Mouse (Mus musculus) hindbrain, embryonic 15.5 days (tissue): ENCODE results near the gene Cstl1. TPM values are rescaled to one million over a fixed set of nuclear protein-coding genes. Genes with fewer than 3 reads are reported as not detected.
"Not testable (repeated sequence)": the region's sequence is repeated elsewhere in the genome, so short reads cannot be mapped to it uniquely, and the experiment has no call there.

Source experiments
- ATAC-seq: fragments of 200-750 bp; cut with Nextera tagmentation; 2 replicates; pipeline ENCODE4 v1.8.0; 2017; ENCODE audit warnings: low read depth, moderate number of reproducible peaks, moderate TSS enrichment; ENCODE audit not compliant: low FRiP score
- H3K27ac ChIP-seq: fragments of 300-500 bp; sonication (generic); replicated peaks from 2 replicates; pipeline ENCODE4 v1.5.1; 2015; ENCODE audit warnings: mild to moderate bottlenecking, inconsistent platforms
- H3K27me3 ChIP-seq: fragments of 300-500 bp; sonication (generic); 2 replicates; pipeline ENCODE4 v1.6.1; 2015; ENCODE audit warnings: control low read depth, inconsistent platforms
- H3K36me3 ChIP-seq: fragments of 300-500 bp; sonication (generic); 2 replicates; pipeline ENCODE4 v1.6.1; 2015; ENCODE audit warnings: control low read depth, inconsistent platforms
- H3K4me1 ChIP-seq: fragments of 300-500 bp; sonication (generic); replicated peaks from 2 replicates; pipeline ENCODE4 v1.6.1; 2015; ENCODE audit warnings: control low read depth, inconsistent platforms
- H3K4me2 ChIP-seq: fragments of 300-500 bp; sonication (generic); 2 replicates; pipeline ENCODE4 v1.6.1; 2015; ENCODE audit warnings: moderate library complexity, mild to moderate bottlenecking, inconsistent platforms
- H3K4me3 ChIP-seq: fragments of 300-500 bp; sonication (generic); 2 replicates; pipeline ENCODE4 v1.5.1; 2015; ENCODE audit warnings: mild to moderate bottlenecking, inconsistent platforms
- H3K9ac ChIP-seq: fragments of 300-500 bp; sonication (generic); 2 replicates; pipeline ENCODE4 v1.6.1; 2015; ENCODE audit warnings: inconsistent platforms
- H3K9me3 ChIP-seq: fragments of 300-500 bp; sonication (generic); 2 replicates; pipeline ENCODE4 v1.6.1; 2016; ENCODE audit warnings: control low read depth, inconsistent platforms
- WGBS: fragments of 180-500 bp; shearing (Covaris S2); methylation state at CpG from one replicate; pipeline ENCODE4 v1.1.7; 2015; 5-methylcytosine and 5-hydroxymethylcytosine counted together
- polyA plus RNA-seq: library from polyadenylated mRNA; unstranded; fragments of >200 nt; fragmentation: Nextera tagmentation; extraction: Ambion mirVana; gene quantifications from 2 replicates; pipeline ENCODE4 v1.2.1, GENCODE M21; 2015

Gene Cstl1
- polyA plus RNA-seq, 1 experiment from 2014 or later: not detected

GRCm38 (mm10) chr2:148751893-148752813 lies 2.0 kb downstream of the Cstl1 start:
- H3K4me1 ChIP-seq: no peaks in the 10 kb centered on the region
- H3K27me3 ChIP-seq: no peaks in the 10 kb centered on the region
- 17% methylated on average over 15 of the region's 15 CpGs for WGBS
- no peaks in the 10 kb centered on the region for H3K9me3 ChIP-seq
- peak overlapping the region; percentile 53 for H3K9ac ChIP-seq
- H3K36me3 ChIP-seq: no peaks in the 10 kb centered on the region
- H3K4me3 ChIP-seq: peak overlapping the region; percentile 43
- H3K4me2 ChIP-seq: peak overlapping the region; percentile 87
- ATAC-seq: peak; percentile 86
- H3K27ac ChIP-seq: no peak overlapping the region

- H3K27ac ChIP-seq: no peak overlapping the region
- ATAC-seq: no peak
Observed at GRCm38 (mm10) chr2:148754310-148754846, 4.2 kb downstream of the Cstl1 start.

GRCm38 (mm10) chr2:148763648-148764388 lies 13.7 kb downstream of the Cstl1 start:
- Histone ChIP-seq H3K4me3 (no peak overlapping the region), H3K27me3 (no peaks in the 10 kb centered on the region), H3K4me1 (no peaks in the 10 kb centered on the region), H3K36me3 (no peaks in the 10 kb centered on the region), H3K9ac (no peak overlapping the region), H3K27ac (no peak overlapping the region), H3K9me3 (no peaks in the 10 kb centered on the region), H3K4me2 (no peak overlapping the region)
- ATAC-seq: no peak
- WGBS: 100% methylated on average over 1 of the region's 1 CpGs

More at GRCm38 (mm10) chr2:148754310-148754846, 4.2 kb downstream of the Cstl1 start:
- no peak overlapping the region for H3K4me2 ChIP-seq
- H3K9ac ChIP-seq: no peak overlapping the region
- H3K4me1 ChIP-seq: no peaks in the 10 kb centered on the region
- H3K4me3 ChIP-seq: no peak overlapping the region
- no peaks in the 10 kb centered on the region for H3K27me3 ChIP-seq
- 71% methylated on average over 1 of the region's 1 CpGs for WGBS
- H3K9me3 ChIP-seq: no peaks in the 10 kb centered on the region
- H3K36me3 ChIP-seq: no peaks in the 10 kb centered on the region

- not testable (repeated sequence) for H3K9ac ChIP-seq, H3K9me3 ChIP-seq, H3K36me3 ChIP-seq, H3K27me3 ChIP-seq, H3K27ac ChIP-seq, ATAC-seq, H3K4me2 ChIP-seq, H3K4me1 ChIP-seq, H3K4me3 ChIP-seq
- WGBS: 83% methylated on average over 4 of the region's 4 CpGs
Observed at GRCm38 (mm10) chr2:148771397-148771796, 21.2 kb downstream of the Cstl1 start, which contains the start of gene Cst11. TSS of gene Cst11 (minus strand) at chr2:148771497.

GRCm38 (mm10) chr2:148781709-148782108 lies 31.6 kb downstream of the Cstl1 start, which contains the start of gene 8030411F24Rik:
TSS of gene 8030411F24Rik (plus strand) at chr2:148782009.
- Histone ChIP-seq H3K4me3 (no peak within 1 kb of the TSS), H3K9ac (no peak within 1 kb of the TSS), H3K27ac (no peak within 1 kb of the TSS), H3K27me3 (no peaks in the 10 kb centered on the region), H3K4me1 (no peaks in the 10 kb centered on the region), H3K4me2 (no peak within 1 kb of the TSS), H3K36me3 (no peaks in the 10 kb centered on the region), H3K9me3 (no peaks in the 10 kb centered on the region)
- 21% methylated on average over 1 of the region's 1 CpGs for WGBS
- ATAC-seq: no peak

GRCm38 (mm10) chr2:148789142-148789541 lies 39.0 kb downstream of the Cstl1 start, which contains the start of gene Cst12:
TSS of gene Cst12 (plus strand) at chr2:148789361.
- Histone ChIP-seq H3K27me3 (no peaks in the 10 kb centered on the region), H3K4me3 (no peak within 1 kb of the TSS), H3K4me1 (no peaks in the 10 kb centered on the region), H3K9me3 (no peaks in the 10 kb centered on the region), H3K9ac (no peak within 1 kb of the TSS), H3K36me3 (no peaks in the 10 kb centered on the region), H3K27ac (no peak within 1 kb of the TSS), H3K4me2 (no peak within 1 kb of the TSS)
- WGBS: 97% methylated on average over 6 of the region's 6 CpGs
- ATAC-seq: no peak

- no peak within 1 kb of the TSS for H3K4me2 ChIP-seq
- no peaks in the 10 kb centered on the region for H3K36me3 ChIP-seq
- H3K27ac ChIP-seq: no peak within 1 kb of the TSS
- no peaks in the 10 kb centered on the region for H3K27me3 ChIP-seq
- H3K4me1 ChIP-seq: no peaks in the 10 kb centered on the region
- no peak for ATAC-seq
- no peaks in the 10 kb centered on the region for H3K9me3 ChIP-seq
- 95% methylated on average over 1 of the region's 1 CpGs for WGBS
- H3K9ac ChIP-seq: no peak within 1 kb of the TSS
- H3K4me3 ChIP-seq: no peak within 1 kb of the TSS
Observed at GRCm38 (mm10) chr2:148798485-148798884, 48.3 kb downstream of the Cstl1 start, which contains the start of gene Cst8. TSS of gene Cst8 (plus strand) at chr2:148798785.

GRCm38 (mm10) chr2:148801491-148801921 lies 51.3 kb downstream of the Cstl1 start:
- H3K9me3 ChIP-seq: no peaks in the 10 kb centered on the region
- no peak overlapping the region for H3K4me3 ChIP-seq
- H3K4me1 ChIP-seq: no peaks in the 10 kb centered on the region
- H3K9ac ChIP-seq: no peak overlapping the region
- ATAC-seq: no peak
- H3K27ac ChIP-seq: no peak overlapping the region
- no peak overlapping the region for H3K4me2 ChIP-seq
- H3K36me3 ChIP-seq: no peaks in the 10 kb centered on the region
- 69% methylated on average over 3 of the region's 3 CpGs for WGBS
- no peaks in the 10 kb centered on the region for H3K27me3 ChIP-seq

Other genes with a start within 250 kb of the Cstl1 start
- 42.2 and 42.4 TPM in 2 replicates for gene Nxt1, start 77.8 kb upstream of the Cstl1 start, polyA plus RNA-seq
- 13.9 and 16.3 TPM in 2 replicates for gene Gzf1, start 69.3 kb upstream of the Cstl1 start, polyA plus RNA-seq
- gene Napb, start 17.9 kb upstream of the Cstl1 start, polyA plus RNA-seq: 77.7 and 84.2 TPM in 2 replicates
- not detected in 2 replicates for gene Cst11, start 21.1 kb downstream of the Cstl1 start, polyA plus RNA-seq
- not detected in 2 replicates for gene 8030411F24Rik, start 31.7 kb downstream of the Cstl1 start, polyA plus RNA-seq
- gene Cst12, start 39.0 kb downstream of the Cstl1 start, polyA plus RNA-seq: not detected in 2 replicates
- not detected in 2 replicates for gene Cst8, start 48.4 kb downstream of the Cstl1 start, polyA plus RNA-seq
- not detected in 2 replicates for gene Cst13, start 69.7 kb downstream of the Cstl1 start, polyA plus RNA-seq
- gene Cst9, start 84.8 kb downstream of the Cstl1 start, polyA plus RNA-seq: not detected in 2 replicates
- gene 9230104L09Rik, start 114.7 kb downstream of the Cstl1 start, polyA plus RNA-seq: not detected in 2 replicates
- 672 and 703 TPM in 2 replicates for gene Cst3, start 125.3 kb downstream of the Cstl1 start, polyA plus RNA-seq